Mouse (Mus musculus) mouse embryonic stem cell (cell line): ENCODE measurements at regions not wholly inside any gene's neighbourhood (a gene's known extent, or its start where the extent isn't known, plus 50 kb on each side); places are given as distances from the start of the nearest gene placed in this dataset.

Experiments used
- in situ Hi-C, 2 experiments: fragments of 300-500 bp; cut with MboI; formaldehyde crosslinking; loops; 1 replicate in 1 of 2; 3 replicates in 1 of 2; pipeline ENCODE4 v1.14.3; 2019 to 2020; ENCODE audit warnings: low sequenced_read_pairs in 2 of 2, low pct_unique_long_range_greater_than_20kb in 1 of 2, mixed read lengths in 1 of 2; ENCODE audit not compliant: unreplicated experiment in 1 of 2

DNA sequence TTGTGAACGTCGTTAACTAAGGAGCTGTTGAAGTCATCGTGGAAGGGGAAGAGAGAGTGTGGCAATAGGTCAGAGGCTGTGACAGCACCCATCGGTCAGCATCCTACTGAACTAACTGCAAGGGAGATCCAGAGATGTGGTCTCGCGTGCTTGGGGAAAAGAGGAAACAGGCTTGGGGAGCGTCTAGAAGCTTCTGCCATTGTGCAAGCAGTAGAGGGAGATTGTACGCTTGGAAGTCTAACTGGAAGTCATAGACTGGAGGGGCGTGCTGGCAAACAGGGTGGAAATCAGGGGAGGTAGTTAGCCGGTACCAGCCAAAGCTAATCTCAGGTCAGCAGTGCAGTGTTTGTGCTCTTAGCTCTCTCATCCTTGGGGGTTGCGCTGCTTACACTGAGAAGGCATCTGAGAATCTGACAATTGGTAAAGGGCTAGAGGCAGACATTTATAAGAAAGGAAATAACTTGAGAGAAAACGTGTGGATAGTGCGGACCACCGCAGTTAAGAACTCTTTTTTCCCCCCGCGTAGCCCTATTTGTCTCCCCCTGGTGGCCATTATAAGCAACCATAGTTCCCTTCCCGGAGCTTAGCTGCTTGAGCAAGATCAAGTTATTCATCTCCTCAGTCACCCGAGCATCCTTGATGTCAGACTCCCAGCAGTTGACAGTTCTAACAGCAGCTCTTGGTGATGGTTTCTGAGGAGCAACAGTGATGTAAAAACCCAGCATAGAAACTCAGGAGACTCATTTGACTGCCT, 151.5 kb downstream of the 4933412E24Rik start:
- in situ Hi-C loops, result loop anchor here in 1 of 2 experiments (10.0 kb wide), 1 partner anchor 470 kb away; no protein-coding TSS in a partner anchor

DNA sequence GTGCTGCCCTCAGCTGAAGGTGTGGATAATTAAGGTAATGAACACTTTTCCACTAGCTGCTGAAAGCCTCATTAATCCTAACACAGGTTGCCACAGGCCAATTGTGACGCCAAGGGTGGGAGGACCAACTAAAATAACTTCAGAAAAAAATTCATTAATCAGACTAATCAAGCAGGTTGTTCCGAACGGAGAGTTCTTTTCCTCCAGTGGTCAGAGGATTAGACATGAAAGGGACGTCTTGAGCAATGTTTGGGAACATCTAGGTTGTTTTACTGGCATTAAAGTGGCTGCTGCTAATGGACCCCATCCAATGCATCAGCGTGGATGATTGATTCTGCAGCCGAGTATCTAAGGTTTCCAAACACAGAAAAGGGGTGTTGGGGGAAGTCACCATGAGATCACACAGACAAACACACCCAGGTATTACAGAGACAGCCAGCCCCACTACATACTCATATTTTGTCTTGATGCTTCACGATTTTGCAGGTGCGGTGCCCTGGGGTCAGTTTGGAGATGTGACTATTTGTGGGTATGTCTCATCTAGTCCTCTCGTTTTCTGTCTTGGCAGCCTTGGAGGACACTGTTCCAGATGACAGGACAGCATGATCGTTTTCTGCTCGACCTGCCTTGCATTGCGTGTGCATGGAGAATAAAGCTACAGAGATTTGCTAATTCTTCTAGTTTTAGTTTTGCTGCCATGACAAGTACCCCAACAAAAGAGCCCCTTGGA, 164.0 kb downstream of the 4933412E24Rik start:
- in situ Hi-C loops, result no loop called here

DNA sequence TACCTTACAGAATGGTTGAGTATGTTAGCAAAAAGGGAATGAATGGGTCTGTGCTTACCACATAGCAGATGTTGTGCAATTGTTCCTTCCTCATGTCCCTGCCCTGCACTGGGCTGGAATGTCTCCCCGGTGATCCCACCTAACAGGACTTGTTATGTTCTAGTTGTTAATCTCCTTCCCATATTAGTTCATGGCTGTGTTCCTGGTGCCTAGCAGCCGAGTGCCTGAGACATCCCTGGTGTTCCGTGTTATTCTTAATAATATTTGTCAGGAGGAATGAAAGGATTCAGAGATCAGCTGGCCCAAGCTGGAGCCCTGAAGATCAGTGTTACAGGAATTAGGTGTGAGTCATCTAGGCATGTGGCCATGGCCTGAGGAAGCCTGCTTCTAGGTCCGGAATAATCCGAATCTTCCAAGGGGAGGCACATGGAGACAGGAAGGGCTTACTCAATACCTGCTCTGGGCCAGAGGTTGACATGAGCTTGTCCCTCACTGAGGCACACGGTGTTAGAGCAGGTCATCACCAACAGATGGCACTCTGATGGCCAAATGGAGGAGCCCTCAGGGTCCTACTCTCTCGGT, 171.2 kb downstream of the 4933412E24Rik start:
- in situ Hi-C loops, result no loop called here

- in situ Hi-C loops, result loop anchor here in 1 of 2 experiments (10.0 kb wide), 1 partner anchor 442 kb away; no protein-coding TSS in a partner anchor
These were observed 179.8 kb downstream of the 4933412E24Rik start for GRCm38 (mm10) chr15:59836631-59837030.

DNA sequence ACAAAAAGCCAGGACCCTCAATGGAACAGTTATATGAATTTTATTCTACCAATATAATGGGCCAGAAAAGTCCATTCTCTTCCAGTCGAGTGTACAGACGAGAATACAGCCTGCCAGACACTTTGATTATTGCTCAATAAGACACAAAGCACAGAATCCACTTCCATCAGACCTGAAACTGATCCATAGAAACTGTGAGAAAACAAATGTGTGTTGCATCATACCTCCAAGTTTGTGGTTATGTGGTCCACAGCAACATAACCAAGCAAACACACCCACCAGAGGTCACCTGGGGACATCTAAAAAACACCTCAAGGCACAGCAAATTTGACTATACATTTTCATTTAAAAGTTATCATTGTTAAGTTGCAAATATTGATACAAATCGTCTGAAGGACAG, 183.2 kb downstream of the 4933412E24Rik start:
- in situ Hi-C loops, result loop anchor here in 1 of 2 experiments (10.0 kb wide), 1 partner anchor 438 kb away; no protein-coding TSS in a partner anchor

DNA sequence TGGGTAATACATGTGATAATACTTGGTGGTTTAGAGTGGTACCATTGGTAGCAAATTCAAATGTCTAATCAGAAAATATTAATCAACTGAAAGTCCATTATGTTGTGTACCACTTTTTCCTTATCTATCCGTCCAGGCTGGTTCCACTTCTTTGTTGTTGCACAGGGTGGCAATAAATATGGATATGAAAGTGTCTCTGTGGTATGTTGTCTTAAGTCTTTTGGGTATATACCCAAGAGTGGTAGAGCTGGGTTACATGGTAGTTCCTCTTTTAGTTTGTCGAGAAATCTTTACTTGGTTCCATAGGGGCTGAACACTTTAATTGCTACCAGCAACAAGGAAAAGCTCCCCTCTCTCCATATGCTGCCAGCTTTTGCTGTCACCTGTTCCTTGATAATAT, 184.9 kb downstream of the 4933412E24Rik start:
- in situ Hi-C loops, result loop anchor here in 1 of 2 experiments (10.0 kb wide), 1 partner anchor 437 kb away; no protein-coding TSS in a partner anchor

GRCm38 (mm10) chr15:59830553-59831462, 185.6 kb downstream of the 4933412E24Rik start:
- in situ Hi-C loops, result loop anchor here in 1 of 2 experiments (10.0 kb wide), 1 partner anchor 436 kb away; no protein-coding TSS in a partner anchor

- in situ Hi-C loops, result loop anchor here in 1 of 2 experiments (10.0 kb wide), 1 partner anchor 434 kb away; no protein-coding TSS in a partner anchor
These were observed 188.0 kb downstream of the 4933412E24Rik start for GRCm38 (mm10) chr15:59828421-59828820.

DNA sequence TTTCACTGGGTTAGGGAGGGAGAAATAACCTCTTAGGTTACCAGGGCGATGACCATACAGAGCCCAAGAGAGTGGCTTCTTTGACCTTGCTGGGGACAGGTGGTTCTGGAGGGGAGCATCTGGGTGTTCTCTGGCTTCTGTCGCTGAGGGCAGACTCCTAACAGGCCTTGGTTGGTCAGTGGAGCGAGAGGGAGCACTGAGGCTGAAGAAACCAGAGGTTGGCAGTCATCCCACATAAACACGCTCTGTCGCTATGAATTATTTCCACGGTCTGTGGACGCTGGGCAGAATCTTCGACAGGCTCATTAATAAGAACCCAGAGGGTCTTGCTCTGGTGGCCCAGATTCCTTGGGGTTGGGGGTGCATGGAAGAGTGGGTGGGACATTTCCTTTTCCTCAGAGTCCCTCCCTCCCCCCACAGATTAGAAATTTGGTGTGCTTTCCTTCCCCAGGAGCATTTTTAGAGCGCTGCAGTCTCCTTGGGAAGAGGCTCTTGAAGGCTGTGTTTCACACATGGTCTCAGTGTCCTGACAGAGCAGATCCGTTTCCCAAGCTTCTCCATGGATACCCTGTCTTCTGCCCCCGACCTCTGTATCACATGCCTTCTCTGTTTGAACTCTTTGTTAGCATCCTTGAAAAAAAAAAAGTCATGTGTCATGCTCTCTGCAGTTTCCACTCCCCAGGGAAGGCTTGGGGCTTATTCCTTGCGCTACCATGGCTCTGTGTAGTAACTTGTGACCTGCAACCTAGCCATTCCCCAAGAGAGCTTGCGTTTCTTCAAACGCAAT, 190.1 kb downstream of the 4933412E24Rik start:
- in situ Hi-C loops, result loop anchor here in 1 of 2 experiments (10.0 kb wide), 1 partner anchor 432 kb away; no protein-coding TSS in a partner anchor

- in situ Hi-C loops, result loop anchor here in 1 of 2 experiments (10.0 kb wide), 1 partner anchor 429 kb away; no protein-coding TSS in a partner anchor
These were observed 192.5 kb downstream of the 4933412E24Rik start for GRCm38 (mm10) chr15:59823921-59824320.

GRCm38 (mm10) chr15:59822995-59823681, 193.3 kb downstream of the 4933412E24Rik start:
- in situ Hi-C loops, result loop anchor here in 1 of 2 experiments (10.0 kb wide), 1 partner anchor 428 kb away; no protein-coding TSS in a partner anchor

- in situ Hi-C loops, result loop anchor here in 1 of 2 experiments (10.0 kb wide), 1 partner anchor 426 kb away; no protein-coding TSS in a partner anchor
These were observed 196.1 kb downstream of the 4933412E24Rik start for GRCm38 (mm10) chr15:59820317-59820716.

DNA sequence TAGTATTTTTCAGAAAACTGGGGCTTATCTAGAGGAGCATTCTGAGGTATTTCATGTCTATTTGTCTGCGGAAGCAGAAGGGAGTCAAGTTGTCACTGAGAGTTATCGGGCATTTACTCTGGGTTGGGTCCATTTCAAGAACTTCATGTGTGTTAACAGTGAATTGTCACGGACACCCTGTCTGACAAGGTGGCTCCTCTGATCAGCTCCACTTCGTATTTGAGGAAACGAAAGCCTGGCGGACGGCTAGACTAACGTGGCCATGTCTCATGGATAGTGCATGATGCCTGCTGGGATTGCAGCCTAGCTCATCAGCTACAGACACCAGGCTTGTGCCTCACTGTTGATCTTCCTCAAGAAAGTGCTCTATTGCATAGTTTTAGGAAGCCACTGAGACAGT, 200.4 kb downstream of the 4933412E24Rik start:
- in situ Hi-C loops, result no loop called here

DNA sequence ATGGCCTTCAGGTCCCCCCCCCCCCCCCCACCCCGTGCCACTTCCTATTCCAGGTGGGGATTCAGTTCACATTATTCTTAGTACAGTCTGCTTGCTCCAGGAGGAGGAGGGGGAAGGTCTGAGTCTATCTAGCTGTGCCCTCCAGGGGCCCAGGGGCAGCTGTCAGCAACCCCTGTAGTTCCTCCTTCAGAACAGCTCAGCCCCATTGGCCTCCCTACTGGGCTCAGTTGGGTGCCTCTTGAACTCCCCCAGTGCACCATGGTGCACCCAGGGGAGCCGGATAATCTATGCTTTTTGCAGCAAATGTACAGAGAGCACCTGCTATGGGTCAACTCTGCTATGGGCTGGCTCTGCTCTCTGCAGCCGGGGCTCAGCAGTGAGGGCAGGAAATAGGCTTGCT, 204.8 kb downstream of the 4933412E24Rik start:
- in situ Hi-C loops, result no loop called here

DNA sequence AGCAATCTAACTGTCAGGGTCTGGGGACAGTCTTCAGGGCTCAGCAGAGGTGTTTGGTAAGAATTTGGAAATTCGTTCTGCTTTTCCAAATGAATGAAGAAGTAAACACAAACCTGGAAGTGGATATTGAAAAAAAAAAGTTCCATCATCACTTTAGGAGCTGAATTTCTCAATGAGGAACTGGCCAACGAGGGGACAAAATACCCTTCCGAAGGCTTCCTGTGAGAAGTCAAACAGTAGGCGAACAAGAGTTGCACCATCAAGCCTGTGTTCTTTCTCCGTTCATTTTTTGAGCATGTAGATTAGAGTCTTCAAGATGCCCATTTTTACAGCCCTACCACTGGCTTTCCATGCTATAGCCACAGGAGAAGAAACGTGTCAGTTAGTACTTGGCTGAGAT, 207.1 kb downstream of the 4933412E24Rik start:
- in situ Hi-C loops, result no loop called here

- in situ Hi-C loops, result no loop called here
These were observed 208.7 kb downstream of the 4933412E24Rik start for GRCm38 (mm10) chr15:59807723-59808122.
